Mouse (Mus musculus) adrenal gland, adult 8-10 months (tissue): ENCODE measurements around the gene Hoxb5. TPM values are rescaled to one million over a fixed set of nuclear protein-coding genes. Genes with fewer than 3 reads are reported as not detected.

ENCODE experiments used
- DNase-seq: peaks from one replicate; pipeline ENCODE4 v3.0.0; 2022
- total RNA-seq, 4 experiments: library from RNA; stranded (reverse); gene quantifications; 2 replicates each; pipeline ENCODE4 v1.2.4; 2022

Hoxb5 gene
- total RNA-seq, 4 experiments from 2014 or later = 25.2 to 38.3 (median 26.7) TPM

GRCm38 (mm10) chr11:96319071-96319902 lies 16.2 kb downstream of the Hoxb5 start:
- DNase-seq = no peak

- no peak for DNase-seq
Observed at GRCm38 (mm10) chr11:96319910-96320309, 16.8 kb downstream of the Hoxb5 start.

DNA sequence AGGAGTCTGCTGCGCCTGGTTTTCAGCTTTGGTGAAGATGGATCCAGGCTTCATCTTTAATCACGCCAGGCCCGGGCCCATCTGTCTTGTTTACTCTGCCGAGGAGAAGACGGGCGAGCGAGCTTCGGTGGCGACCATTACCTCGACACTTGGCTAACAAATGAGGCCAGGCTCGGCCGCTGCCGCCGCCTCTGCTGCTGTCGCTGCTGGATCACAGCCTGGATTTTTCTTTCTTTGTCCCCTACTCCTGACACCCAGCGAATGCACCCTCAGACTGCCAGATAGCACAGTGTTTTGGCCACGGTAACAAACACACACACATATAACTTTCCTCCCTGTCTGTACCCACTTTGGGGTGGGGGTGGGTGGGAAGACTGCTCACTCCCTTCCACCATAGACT lies 17.6 kb downstream of the Hoxb5 start:
- DNase-seq = no peak

DNA sequence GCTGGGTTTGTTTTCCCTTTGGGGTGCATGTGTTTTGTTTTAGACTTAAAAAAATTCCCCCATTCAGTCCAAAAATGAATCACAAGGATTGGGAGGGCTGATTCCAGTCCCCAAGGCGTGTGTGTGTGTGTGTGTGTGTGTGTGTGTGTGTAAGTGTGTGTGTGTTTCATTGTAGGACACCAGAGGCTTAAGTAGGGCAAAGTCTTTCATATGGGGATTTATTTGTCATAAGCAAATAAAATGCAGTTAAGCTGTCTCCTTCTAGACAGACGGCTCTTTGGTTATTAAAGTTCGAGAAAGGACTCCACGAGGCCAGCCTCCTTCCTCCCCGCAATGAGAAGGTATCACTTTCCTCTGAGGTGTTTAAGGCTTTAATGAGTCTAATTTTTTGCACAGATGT lies 18.7 kb downstream of the Hoxb5 start:
- no peak for DNase-seq

- DNase-seq = no peak
Observed at GRCm38 (mm10) chr11:96322738-96323137, 19.6 kb downstream of the Hoxb5 start.

- no peak for DNase-seq
Observed at GRCm38 (mm10) chr11:96323154-96323553, 20.0 kb downstream of the Hoxb5 start, which contains the start of gene Hoxb3. Gene Hoxb3, plus strand, starts transcription at chr11:96323326.

- no peak for DNase-seq
Observed at GRCm38 (mm10) chr11:96324125-96324524, 21.0 kb downstream of the Hoxb5 start.

- DNase-seq = no peak
Observed at GRCm38 (mm10) chr11:96324965-96325364, 21.8 kb downstream of the Hoxb5 start.

GRCm38 (mm10) chr11:96325747-96326212 lies 22.6 kb downstream of the Hoxb5 start:
- no peak for DNase-seq

- DNase-seq = no peak
Observed at GRCm38 (mm10) chr11:96326705-96327104, 23.6 kb downstream of the Hoxb5 start.

- no peak for DNase-seq
Observed at GRCm38 (mm10) chr11:96327122-96327521, 24.0 kb downstream of the Hoxb5 start.

DNA sequence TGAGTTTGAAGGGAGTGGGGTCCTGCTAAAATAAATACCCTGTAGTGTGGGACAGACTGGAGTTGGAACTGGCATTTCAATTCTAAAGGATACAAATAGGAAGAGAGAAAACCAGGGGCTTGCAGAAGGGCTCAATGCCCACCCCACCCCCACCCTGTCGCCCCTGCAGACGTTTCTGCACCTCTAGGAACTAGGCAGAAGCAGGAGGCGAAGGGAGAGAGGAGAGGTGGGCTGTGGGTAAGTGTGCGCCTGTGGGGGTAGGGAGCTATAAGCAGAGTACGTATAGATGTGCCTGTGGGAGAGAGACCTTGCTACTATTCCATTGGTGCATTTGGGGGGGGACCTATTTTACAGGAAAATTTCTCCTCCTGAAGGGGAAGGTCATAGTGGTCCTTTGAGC lies 24.6 kb downstream of the Hoxb5 start:
- DNase-seq = no peak

GRCm38 (mm10) chr11:96328605-96329004 lies 25.5 kb downstream of the Hoxb5 start:
- no peak for DNase-seq

DNA sequence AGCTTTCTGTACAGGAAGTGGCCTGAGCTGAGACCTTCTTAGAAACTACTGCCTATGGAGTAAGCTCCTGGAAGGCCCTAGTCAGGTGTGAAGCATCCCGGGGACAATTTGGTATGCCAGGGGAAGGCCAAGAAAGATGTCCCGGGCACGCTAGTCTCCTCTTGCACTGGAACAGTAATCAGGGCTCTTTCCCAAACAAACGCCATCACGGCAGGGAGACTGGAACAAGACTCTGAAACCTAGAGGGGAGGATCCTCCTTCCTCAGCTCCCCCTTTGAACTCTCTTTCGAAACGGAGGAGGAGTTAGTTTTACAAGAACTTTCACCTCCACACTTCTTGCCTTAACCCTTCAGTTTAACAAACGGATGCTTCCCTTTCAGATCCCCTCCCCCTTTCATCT lies 29.0 kb downstream of the Hoxb5 start:
- DNase-seq = no peak

GRCm38 (mm10) chr11:96332618-96333032 lies 29.5 kb downstream of the Hoxb5 start:
- no peak for DNase-seq

DNA sequence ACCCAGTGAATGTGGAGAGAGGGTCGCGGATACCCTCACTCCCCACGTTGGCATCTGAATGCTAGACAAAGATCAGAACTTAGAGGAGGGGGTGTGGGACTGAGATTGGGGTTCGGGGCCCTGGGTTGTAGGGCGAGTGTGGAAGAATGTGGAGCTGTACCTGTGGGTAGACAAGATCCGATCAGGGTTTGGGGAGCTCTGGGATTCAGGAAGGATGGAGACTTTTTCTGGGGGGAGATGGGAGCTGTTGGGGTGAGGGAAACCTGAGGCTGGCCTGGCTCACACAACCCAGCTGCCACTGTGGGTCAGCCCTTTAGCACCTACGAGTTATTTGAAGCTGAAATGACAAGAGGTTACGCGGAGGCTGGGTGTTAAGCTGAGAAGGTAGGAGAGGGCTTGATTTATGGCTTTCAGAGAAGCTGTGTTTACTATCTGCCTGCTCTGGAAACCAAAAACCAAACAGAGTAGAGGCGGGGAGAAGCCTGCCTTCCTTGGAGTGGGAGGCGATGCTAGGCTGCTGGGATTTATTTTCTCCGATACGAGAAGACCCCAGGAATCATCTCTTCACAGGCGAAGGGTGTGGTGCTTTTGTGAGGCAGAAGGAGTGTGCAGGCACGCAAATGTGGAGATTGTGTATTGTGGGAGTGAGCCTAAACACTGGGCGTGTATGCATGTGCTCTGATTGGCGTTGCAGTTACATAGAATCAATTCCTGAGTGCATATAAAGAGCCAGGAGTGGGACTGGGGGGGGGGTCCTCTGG lies 30.3 kb downstream of the Hoxb5 start:
- no peak for DNase-seq

- no peak for DNase-seq
Observed at GRCm38 (mm10) chr11:96334002-96334364, 30.8 kb downstream of the Hoxb5 start.

- DNase-seq = no peak
Observed at GRCm38 (mm10) chr11:96334998-96335397, 31.9 kb downstream of the Hoxb5 start.

DNA sequence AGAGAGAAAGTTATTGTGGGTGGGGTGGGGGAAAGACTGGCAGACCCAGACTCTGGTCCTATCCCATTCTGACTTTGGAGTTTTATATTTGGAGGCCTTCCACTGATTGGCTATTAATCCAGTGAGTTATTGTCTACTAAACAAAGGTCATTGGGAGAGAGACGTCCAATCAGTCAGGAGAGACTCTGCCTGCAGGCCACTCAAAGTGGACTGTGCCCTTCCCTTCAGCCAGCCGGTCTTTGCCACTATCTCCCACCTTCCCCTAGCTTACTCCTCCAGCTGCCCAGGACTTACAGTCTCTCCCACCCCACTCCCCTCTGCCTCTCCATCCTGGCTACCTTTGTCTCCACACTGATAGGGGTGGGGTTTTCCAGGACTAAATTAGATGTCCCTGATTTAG lies 33.5 kb downstream of the Hoxb5 start:
- no peak for DNase-seq

DNA sequence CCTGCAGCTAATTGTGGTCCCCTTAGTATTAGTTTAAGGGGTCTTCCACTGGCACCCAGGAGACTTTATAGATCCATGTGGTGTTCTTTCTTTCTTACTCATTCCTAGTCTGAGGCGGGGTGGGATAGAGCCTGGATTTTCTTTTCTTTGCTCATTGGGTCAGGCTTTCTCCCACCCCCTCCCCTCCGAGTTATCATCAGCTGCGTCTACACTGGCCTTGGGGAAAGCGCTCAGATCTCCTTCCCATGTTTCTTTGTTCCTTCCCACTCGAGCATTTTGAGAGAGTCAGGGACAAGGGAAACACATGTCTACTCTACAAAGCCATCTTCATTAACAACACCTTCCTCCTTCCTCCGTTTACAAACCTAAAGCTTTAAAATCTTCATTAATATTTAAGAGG lies 33.9 kb downstream of the Hoxb5 start:
- peak; percentile 19 for DNase-seq

GRCm38 (mm10) chr11:96338957-96339855 lies 36.1 kb downstream of the Hoxb5 start:
- DNase-seq = peak; percentile 13

DNA sequence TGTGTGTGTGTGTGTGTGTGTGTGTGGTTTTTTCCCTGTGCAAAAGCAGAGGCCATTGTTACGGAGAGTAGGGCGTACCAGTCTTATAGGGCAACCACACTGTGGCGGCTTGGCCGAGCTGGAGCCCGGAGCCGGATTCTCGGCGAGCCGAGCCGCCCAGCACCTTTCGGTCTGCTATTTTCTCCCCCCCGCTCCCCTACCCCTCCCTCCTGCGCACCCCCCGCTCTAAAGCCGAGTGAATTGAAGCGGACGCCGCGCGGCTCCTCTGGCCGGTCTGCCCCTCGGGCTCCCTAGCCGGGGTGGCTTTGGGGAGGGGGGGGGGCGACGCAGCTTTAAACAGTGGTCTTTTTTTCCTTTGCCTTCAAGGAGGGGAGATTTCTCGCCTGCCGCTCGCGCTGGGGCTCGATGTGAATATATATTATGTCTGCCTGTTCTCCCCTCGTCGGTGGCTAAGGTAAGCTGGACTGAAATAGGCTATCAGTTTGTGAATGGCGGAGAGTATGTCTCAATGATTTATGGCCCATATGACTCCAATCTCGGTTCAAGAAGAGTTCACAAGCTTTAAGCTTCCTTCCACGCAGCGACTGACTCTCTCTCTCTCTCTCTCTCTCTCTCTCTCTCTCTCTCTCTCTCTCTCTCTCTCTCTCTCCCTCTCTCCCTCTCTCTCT lies 37.7 kb downstream of the Hoxb5 start:
- DNase-seq = peak; percentile 35
